Mouse (Mus musculus): ENCODE results near the gene Grk5.
"Not testable (repeated sequence)": the region's sequence is repeated elsewhere in the genome, so short reads cannot be mapped to it uniquely, and the experiment has no call there.

The Grk5 gene

GRCm38 (mm10) chr19:60889714-60890315 lies at the start of gene Grk5:
Gene Grk5 (plus strand): TSS chr19:60889749.
- DNase-seq: peak; percentile 100

- DNase-seq: peak; percentile 40
Observed at GRCm38 (mm10) chr19:60843324-60843723, 46.2 kb upstream of the Grk5 start.

GRCm38 (mm10) chr19:60845731-60846130 lies 43.8 kb upstream of the Grk5 start:
- peak; percentile 16 for DNase-seq

- DNase-seq: peak; percentile 100
Observed at GRCm38 (mm10) chr19:60860868-60861700, 28.5 kb upstream of the Grk5 start, which contains the start of gene Sfxn4. Gene Sfxn4 (minus strand): TSS chr19:60861479.

GRCm38 (mm10) chr19:60866169-60866568 lies 23.4 kb upstream of the Grk5 start:
- not testable (repeated sequence) for DNase-seq

- no peak for DNase-seq
Observed at GRCm38 (mm10) chr19:60870489-60870888, 19.1 kb upstream of the Grk5 start.

GRCm38 (mm10) chr19:60871366-60871765 lies 18.2 kb upstream of the Grk5 start:
- DNase-seq: no peak

- peak; percentile 62 for DNase-seq
Observed at GRCm38 (mm10) chr19:60872272-60872671, 17.3 kb upstream of the Grk5 start.

- peak; percentile 90 for DNase-seq
Observed at GRCm38 (mm10) chr19:60873501-60873900, 16.0 kb upstream of the Grk5 start.

- DNase-seq: peak; percentile 100
Observed at GRCm38 (mm10) chr19:60874064-60874694, 15.4 kb upstream of the Grk5 start, which contains the start of gene Prdx3. Gene Prdx3 (minus strand): TSS chr19:60874556.

GRCm38 (mm10) chr19:60883129-60883528 lies 6.4 kb upstream of the Grk5 start:
- DNase-seq: peak; percentile 85

- DNase-seq: peak; percentile 75
Observed at GRCm38 (mm10) chr19:60887637-60888036, 1.9 kb upstream of the Grk5 start.

- DNase-seq: peak; percentile 99
Observed at GRCm38 (mm10) chr19:60889101-60889713, 342 bp upstream of the Grk5 start.

- DNase-seq: no peak
Observed at GRCm38 (mm10) chr19:60890391-60891122, 1.0 kb downstream of the Grk5 start.

- DNase-seq: peak; percentile 84
Observed at GRCm38 (mm10) chr19:60891123-60891470, 1.5 kb downstream of the Grk5 start.

- DNase-seq: peak; percentile 94
Observed at GRCm38 (mm10) chr19:60891934-60892547, 2.5 kb downstream of the Grk5 start.

GRCm38 (mm10) chr19:60895251-60895880 lies 5.8 kb downstream of the Grk5 start:
- DNase-seq: peak; percentile 88

GRCm38 (mm10) chr19:60903139-60903538 lies 13.6 kb downstream of the Grk5 start:
- peak; percentile 10 for DNase-seq

GRCm38 (mm10) chr19:60903971-60904370 lies 14.4 kb downstream of the Grk5 start:
- peak; percentile 79 for DNase-seq

- DNase-seq: peak; percentile 56
Observed at GRCm38 (mm10) chr19:60905477-60905876, 15.9 kb downstream of the Grk5 start.

- peak; percentile 51 for DNase-seq
Observed at GRCm38 (mm10) chr19:60910304-60910703, 20.8 kb downstream of the Grk5 start.
